ENCODE assay signal across 7 mouse cellular contexts in the genomic region with DNA sequence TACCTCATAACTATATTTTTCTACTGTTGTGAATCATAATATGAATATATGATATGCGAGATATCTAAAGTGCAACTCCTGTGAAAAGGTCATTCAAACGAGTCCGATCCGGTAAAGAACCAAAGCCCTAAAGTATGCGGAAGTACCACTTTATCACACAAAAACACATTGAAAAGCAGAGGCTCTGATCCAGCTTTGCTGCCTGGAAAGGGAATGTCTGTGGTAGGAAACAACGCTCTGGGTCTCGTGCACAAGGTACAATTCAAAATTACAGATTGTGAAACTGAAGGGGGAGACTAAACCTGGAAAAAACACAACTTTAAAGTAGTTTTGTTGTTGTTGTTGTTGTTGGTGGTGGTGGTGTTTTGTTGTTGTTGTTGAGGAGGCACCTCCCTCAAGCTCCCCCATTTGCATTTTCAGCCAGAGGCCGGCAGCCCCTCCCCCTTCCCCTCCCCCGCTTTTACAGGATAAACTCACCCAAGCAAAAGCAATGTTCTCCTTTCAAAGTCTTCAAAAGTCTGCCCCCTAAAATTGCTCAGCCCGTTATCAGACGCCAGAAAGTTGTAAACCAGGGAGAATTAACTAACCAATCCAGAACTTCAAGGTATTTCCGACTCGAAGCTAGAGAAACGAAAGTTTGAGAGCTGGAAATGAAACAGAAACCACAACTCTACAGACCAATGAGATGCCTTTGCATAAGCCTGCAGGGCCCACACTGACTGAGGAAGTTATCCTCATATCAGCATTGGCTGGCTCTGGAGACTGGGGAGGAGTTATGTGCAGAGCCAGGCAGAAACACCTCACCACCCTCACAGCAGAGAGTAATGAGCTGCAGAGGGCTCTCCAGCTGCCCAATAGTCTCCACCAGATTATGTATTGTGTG. TPM values are rescaled to one million over a fixed set of nuclear protein-coding genes. Genes with fewer than 3 reads are reported as not detected.
DNase-seq lines count a peak whose midpoint lies in the region; ATAC-seq and TF ChIP-seq lines count a peak whose summit lies in the region.

Trim12c (minus strand) TSS at position 646 of the 883 bp plus-strand sequence.

- ATAC-seq in Patski, result peak; percentile 100
- ATAC-seq in common myeloid progenitor, adult 5-6 weeks (replicated peaks; ENCODE audit: low read depth, poor library complexity, severe bottlenecking), result peak; percentile 97
- peak; percentile 100 for ATAC-seq in limb, embryonic 13.5 days (ENCODE audit: low FRiP score, low read depth)
- ATAC-seq in midbrain, embryonic 14.5 days (ENCODE audit: low FRiP score, low TSS enrichment), result peak; percentile 77

- peak within 1 kb of the TSS; percentile 66 for H3K4me2 ChIP-seq in limb, embryonic 13.5 days (replicated peaks)
- H3K4me2 ChIP-seq in midbrain, embryonic 14.5 days (ENCODE audit: low read length), result peak within 1 kb of the TSS; percentile 38

- H3K27ac ChIP-seq in limb, embryonic 13.5 days, result no peak within 1 kb of the TSS; the same call in 1 of the 2 replicates
- H3K27ac ChIP-seq in midbrain, embryonic 14.5 days (replicated peaks; ENCODE audit: low read depth, low read length), result no peak within 1 kb of the TSS

- peak within 1 kb of the TSS; percentile 46 for H3K4me3 ChIP-seq in limb, embryonic 13.5 days
- H3K4me3 ChIP-seq in midbrain, embryonic 14.5 days (replicated peaks; ENCODE audit: low read depth, low read length), result 0 out of 2 replicates have a peak within 1 kb of the TSS, but pooled peaks have one; percentile 5

- DNase-seq in Patski (ENCODE audit: low read depth, low spot score), result peak; percentile 38
- DNase-seq in gastrocnemius, postnatal 14 days, result peak; percentile 57
- DNase-seq in induced T-regulatory cell, adult 2 months (ENCODE audit: low read depth), result peak; percentile 96
- peak; percentile 43 for DNase-seq in midbrain, embryonic 14.5 days
- peak; percentile 88 to 90 for DNase-seq in spleen, postnatal 36 days (ENCODE audit: low spot score in 2 of 2)

- in situ Hi-C loops in Patski (cut with MboI; ENCODE audit: low pct_unique_long_range_greater_than_20kb), result no loop called here

- H3K36me3 ChIP-seq in limb, embryonic 13.5 days, result no peaks in the 10 kb centered on the region
- no peaks in the 10 kb centered on the region for H3K36me3 ChIP-seq in midbrain, embryonic 14.5 days (ENCODE audit: control insufficient read depth, insufficient read depth, low read length)

- 5% methylated on average over 13 of the region's 14 CpGs for WGBS in limb, embryonic 13.5 days
- 9% methylated on average over 14 of the region's 14 CpGs for WGBS in midbrain, embryonic 14.5 days

- POLR2A ChIA-PET in Patski (lab: Charles Lee), result no interaction called here

- H3K27me3 ChIP-seq in Patski, result no peaks in the 10 kb centered on the region
- no peaks in the 10 kb centered on the region for H3K27me3 ChIP-seq in limb, embryonic 13.5 days
- no peaks in the 10 kb centered on the region for H3K27me3 ChIP-seq in midbrain, embryonic 14.5 days (ENCODE audit: control insufficient read depth, insufficient read depth, low read length)

- peak within 1 kb of the TSS; percentile 56 for H3K9ac ChIP-seq in limb, embryonic 13.5 days
- no peak within 1 kb of the TSS for H3K9ac ChIP-seq in midbrain, embryonic 14.5 days (replicated peaks; ENCODE audit: low read length)

- 0 out of 2 replicates have a peak, but pooled peaks cover 3% of the 10 kb centered on the region for H3K4me1 ChIP-seq in limb, embryonic 13.5 days
- no peaks in the 10 kb centered on the region for H3K4me1 ChIP-seq in midbrain, embryonic 14.5 days (ENCODE audit: control insufficient read depth, insufficient read depth, low read length)

- TF ChIP-seq CTCF in Patski (IDR thresholded peaks at IDR 0.05), result no peak

- intact Hi-C loops in gastrocnemius, postnatal 14 days (cut with DNase I; ENCODE audit: low total_unique reads), result no loop called here

- CTCF ChIA-PET in Patski (lab: Charles Lee), result interaction anchor here (0.9 kb wide), 1 partner anchor 16 kb away, joined by 3 read pairs; no protein-coding TSS in a partner anchor

- H3K9me3 ChIP-seq in limb, embryonic 13.5 days, result no peaks in the 10 kb centered on the region
- H3K9me3 ChIP-seq in midbrain, embryonic 14.5 days (ENCODE audit: control insufficient read depth, low read length), result no peaks in the 10 kb centered on the region

RNA-seq across cellular contexts. Expression of gene Trim12c, which starts in this region (rescaled TPM):
- 12.2 TPM for polyA plus RNA-seq in Patski (2021)
- total RNA-seq in common myeloid progenitor, adult 5-6 weeks (2017), result 25.4 and 31.8 TPM in 2 replicates
- 1 to 10 TPM; 2.1 TPM for total RNA-seq in gastrocnemius, postnatal 14 days (2021)
- 2.4 and 2.7 TPM in 2 replicates for polyA plus RNA-seq in limb, embryonic 13.5 days (2015; fragmentation: Nextera tagmentation; extraction: Ambion mirVana)
- 1.0 and 1.4 TPM in 2 replicates for polyA plus RNA-seq in midbrain, embryonic 14.5 days (2014; fragmentation: Nextera tagmentation; extraction: Ambion mirVana)

Comparison
In these comparisons a context has a peak if more than half of its experiments do, and no peak if none do; other contexts are left out.
1. DNase-seq: peak in every context shown above with its lines; median percentile 96 in induced T-regulatory cell, adult 2 months; 89 in spleen, postnatal 36 days; 57 in gastrocnemius, postnatal 14 days; 43 in midbrain, embryonic 14.5 days; 38 in Patski.